Mouse (Mus musculus): ENCODE results near the gene Rps6kb1. TPM values are rescaled to one million over a fixed set of nuclear protein-coding genes. Genes with fewer than 3 reads are reported as not detected.
"Not testable (repeated sequence)": the region's sequence is repeated elsewhere in the genome, so short reads cannot be mapped to it uniquely, and the experiment has no call there.

The Rps6kb1 gene
- polyA plus RNA-seq, 1 experiment: 31.4 TPM

GRCm38 (mm10) chr11:86542851-86543250 lies 1.8 kb downstream of the Rps6kb1 start:
- no peak overlapping the region for H3K4me3 ChIP-seq (replicated peaks; ENCODE audit: control insufficient read depth, low read depth, low read length)
- 83% methylated on average over 1 of the region's 1 CpGs for WGBS
- TF ChIP-seq CTCF (IDR thresholded peaks at IDR 0.05; ENCODE audit: control insufficient read depth, insufficient read depth, low read length): no peak
- TF ChIP-seq POLR2A (IDR thresholded peaks at IDR 0.05; ENCODE audit: borderline replicate concordance, control insufficient read depth, low read depth, low read length): no peak
- peaks cover 2% of the 10 kb centered on the region for H3K4me1 ChIP-seq (ENCODE audit: control insufficient read depth, insufficient read depth, low read length)
- H3K27ac ChIP-seq (ENCODE audit: control insufficient read depth, insufficient read depth, low read depth, low read length, poor library complexity): no peak overlapping the region

GRCm38 (mm10) chr11:86540476-86540845 lies 4.1 kb downstream of the Rps6kb1 start:
- no peak for TF ChIP-seq CTCF (IDR thresholded peaks at IDR 0.05; ENCODE audit: control insufficient read depth, insufficient read depth, low read length)
- TF ChIP-seq POLR2A (IDR thresholded peaks at IDR 0.05; ENCODE audit: borderline replicate concordance, control insufficient read depth, low read depth, low read length): no peak
- no peaks in the 10 kb centered on the region; the same call in 1 of the 2 replicates for H3K4me1 ChIP-seq (ENCODE audit: control insufficient read depth, insufficient read depth, low read length)
- no peak overlapping the region for H3K4me3 ChIP-seq (replicated peaks; ENCODE audit: control insufficient read depth, low read depth, low read length)
- H3K27ac ChIP-seq (ENCODE audit: control insufficient read depth, insufficient read depth, low read depth, low read length, poor library complexity): no peak overlapping the region
- 54% methylated on average over 2 of the region's 2 CpGs for WGBS

GRCm38 (mm10) chr11:86539716-86540475 lies 4.7 kb downstream of the Rps6kb1 start:
- no peaks in the 10 kb centered on the region; the same call in 1 of the 2 replicates for H3K4me1 ChIP-seq (ENCODE audit: control insufficient read depth, insufficient read depth, low read length)
- H3K27ac ChIP-seq (ENCODE audit: control insufficient read depth, insufficient read depth, low read depth, low read length, poor library complexity): no peak overlapping the region
- 65% methylated on average over 6 of the region's 6 CpGs for WGBS
- TF ChIP-seq POLR2A (IDR thresholded peaks at IDR 0.05; ENCODE audit: borderline replicate concordance, control insufficient read depth, low read depth, low read length): no peak
- TF ChIP-seq CTCF (IDR thresholded peaks at IDR 0.05; ENCODE audit: control insufficient read depth, insufficient read depth, low read length): no peak
- H3K4me3 ChIP-seq (replicated peaks; ENCODE audit: control insufficient read depth, low read depth, low read length): no peak overlapping the region

- H3K27ac ChIP-seq (ENCODE audit: control insufficient read depth, insufficient read depth, low read depth, low read length, poor library complexity): no peak overlapping the region
- H3K4me1 ChIP-seq (ENCODE audit: control insufficient read depth, insufficient read depth, low read length): no peaks in the 10 kb centered on the region; the same call in 1 of the 2 replicates
- 72% methylated on average over 4 of the region's 4 CpGs for WGBS
- no peak overlapping the region for H3K4me3 ChIP-seq (replicated peaks; ENCODE audit: control insufficient read depth, low read depth, low read length)
- TF ChIP-seq CTCF (IDR thresholded peaks at IDR 0.05; ENCODE audit: control insufficient read depth, insufficient read depth, low read length) (no peak), POLR2A (IDR thresholded peaks at IDR 0.05; ENCODE audit: borderline replicate concordance, control insufficient read depth, low read depth, low read length) (no peak)
Observed at GRCm38 (mm10) chr11:86538786-86539185, 5.8 kb downstream of the Rps6kb1 start.

GRCm38 (mm10) chr11:86534201-86534910 lies 10.2 kb downstream of the Rps6kb1 start:
- 69% methylated on average over 5 of the region's 5 CpGs for WGBS
- Histone ChIP-seq H3K27ac (ENCODE audit: control insufficient read depth, insufficient read depth, low read depth, low read length, poor library complexity) (no peak overlapping the region), H3K4me3 (replicated peaks; ENCODE audit: control insufficient read depth, low read depth, low read length) (no peak overlapping the region), H3K4me1 (ENCODE audit: control insufficient read depth, insufficient read depth, low read length) (no peaks in the 10 kb centered on the region; the same call in 1 of the 2 replicates)
- TF ChIP-seq CTCF (IDR thresholded peaks at IDR 0.05; ENCODE audit: control insufficient read depth, insufficient read depth, low read length): no peak
- no peak for TF ChIP-seq POLR2A (IDR thresholded peaks at IDR 0.05; ENCODE audit: borderline replicate concordance, control insufficient read depth, low read depth, low read length)

GRCm38 (mm10) chr11:86533302-86533701 lies 11.3 kb downstream of the Rps6kb1 start:
- not testable (repeated sequence) for H3K27ac ChIP-seq (ENCODE audit: control insufficient read depth, insufficient read depth, low read depth, low read length, poor library complexity); H3K4me3 ChIP-seq (replicated peaks; ENCODE audit: control insufficient read depth, low read depth, low read length); H3K4me1 ChIP-seq (ENCODE audit: control insufficient read depth, insufficient read depth, low read length)
- WGBS: 85% methylated on average over 6 of the region's 6 CpGs

- Histone ChIP-seq H3K4me1 (ENCODE audit: control insufficient read depth, insufficient read depth, low read length) (no peaks in the 10 kb centered on the region), H3K4me3 (replicated peaks; ENCODE audit: control insufficient read depth, low read depth, low read length) (no peak overlapping the region), H3K27ac (ENCODE audit: control insufficient read depth, insufficient read depth, low read depth, low read length, poor library complexity) (no peak overlapping the region)
- 70% methylated on average over 1 of the region's 1 CpGs for WGBS
- TF ChIP-seq POLR2A (IDR thresholded peaks at IDR 0.05; ENCODE audit: borderline replicate concordance, control insufficient read depth, low read depth, low read length) (no peak), CTCF (IDR thresholded peaks at IDR 0.05; ENCODE audit: control insufficient read depth, insufficient read depth, low read length) (no peak)
Observed at GRCm38 (mm10) chr11:86532834-86533233, 11.8 kb downstream of the Rps6kb1 start.

- Histone ChIP-seq H3K27ac (ENCODE audit: control insufficient read depth, insufficient read depth, low read depth, low read length, poor library complexity) (no peak overlapping the region), H3K4me3 (replicated peaks; ENCODE audit: control insufficient read depth, low read depth, low read length) (no peak overlapping the region), H3K4me1 (ENCODE audit: control insufficient read depth, insufficient read depth, low read length) (no peaks in the 10 kb centered on the region)
- no peak for TF ChIP-seq CTCF (IDR thresholded peaks at IDR 0.05; ENCODE audit: control insufficient read depth, insufficient read depth, low read length)
- no peak for TF ChIP-seq POLR2A (IDR thresholded peaks at IDR 0.05; ENCODE audit: borderline replicate concordance, control insufficient read depth, low read depth, low read length)
- WGBS: 90% methylated on average over 4 of the region's 4 CpGs
Observed at GRCm38 (mm10) chr11:86527528-86527927, 17.1 kb downstream of the Rps6kb1 start.
